Mouse (Mus musculus) megakaryocyte, embryonic 14.5 days (primary cell): ENCODE measurements at regions not wholly inside any gene's neighbourhood (a gene's known extent, or its start where the extent isn't known, plus 50 kb on each side); places are given as distances from the start of the nearest gene placed in this dataset.

Source experiments
- FLI1 ChIP-seq: IDR thresholded peaks from 2 replicates; pipeline ENCODE4 v1.6.1; 2012; ENCODE audit warnings: low read length, inconsistent platforms, mixed read lengths
- GATA1 ChIP-seq: IDR thresholded peaks from 3 replicates; pipeline ENCODE4 v1.6.1; 2012; ENCODE audit warnings: mixed read lengths, low read length, inconsistent platforms, borderline replicate concordance

DNA sequence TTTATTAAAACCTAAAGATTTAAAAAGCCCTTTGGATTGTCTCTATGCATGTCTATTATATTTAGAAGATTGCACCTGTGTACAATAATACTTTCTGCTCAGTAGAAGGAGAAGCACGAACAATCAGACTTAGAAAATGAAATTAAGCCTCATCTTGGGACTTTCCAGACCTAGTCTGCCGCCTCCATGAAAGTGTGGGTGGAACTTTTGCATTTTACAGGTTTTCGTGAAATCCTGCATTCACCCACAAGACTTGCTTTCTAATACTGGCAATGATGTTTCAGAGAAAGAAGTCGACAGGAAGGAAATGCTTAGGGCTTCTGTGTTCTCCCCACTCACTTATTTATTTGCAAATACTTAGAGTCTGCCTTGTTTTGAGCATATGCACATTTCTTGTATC, 58.3 kb upstream of the Zfp770 start:
- TF ChIP-seq GATA1 (no peak), FLI1 (no peak)
